Mouse (Mus musculus) B cell, adult (primary cell): Measurements from ENCODE around the gene Cnot6l. TPM values are rescaled to one million over a fixed set of nuclear protein-coding genes. Genes with fewer than 3 reads are reported as not detected.

Experiments used
- total RNA-seq: library from RNA; stranded (reverse); gene quantifications from 4 replicates; pipeline ENCODE4 v1.2.4, GENCODE M21; 2023; ENCODE audit not compliant: inconsistent age

Cnot6l gene
- total RNA-seq: 170 to 226 TPM (median 191 TPM) in 4 replicates

DNA sequence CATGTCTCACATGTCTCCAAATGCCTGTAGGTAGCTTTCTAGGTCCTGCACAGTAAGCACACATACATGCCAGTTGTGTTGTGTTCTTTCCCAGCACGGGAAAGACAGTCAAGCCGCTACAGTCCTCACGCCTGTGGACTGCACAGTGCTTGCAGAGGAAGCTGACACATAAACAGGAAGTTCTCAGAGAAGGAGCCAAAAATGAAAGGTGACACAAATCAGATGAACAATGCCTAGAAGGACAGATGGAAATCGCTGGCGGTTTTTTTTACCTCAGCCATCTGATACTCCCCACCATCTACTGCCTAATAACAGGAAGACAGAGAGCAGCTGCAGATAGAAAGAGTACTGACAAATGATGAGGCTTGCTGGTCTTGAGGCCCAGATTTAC is at the start of gene Cnot6l:
Gene Cnot6l, minus strand, starts transcription at position 151 of the 391 bp plus-strand sequence.

DNA sequence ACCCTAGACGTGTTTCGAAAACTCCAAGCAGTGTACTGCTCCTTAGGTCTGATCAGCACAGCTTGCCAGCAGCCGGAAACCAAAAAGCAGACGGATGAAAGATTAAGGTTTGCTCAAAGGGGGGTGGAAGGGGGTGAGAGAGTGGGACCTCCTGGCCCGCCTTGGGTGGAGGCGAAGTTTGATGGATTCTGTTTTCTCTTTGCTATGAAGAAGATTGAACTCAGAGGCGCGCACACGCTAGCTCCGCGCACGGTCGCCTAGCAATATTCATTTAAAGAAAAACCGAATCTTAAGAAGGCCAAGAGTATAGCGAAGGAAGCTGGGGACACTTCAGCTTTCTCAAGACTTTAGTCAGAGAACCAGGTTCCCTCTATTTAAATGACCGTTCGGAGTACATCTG is 45.5 kb upstream of the Cnot6l start, which contains the start of gene Mrpl1:
Gene Mrpl1, plus strand, starts transcription at position 35 of the 400 bp plus-strand sequence.

Other genes with a start within 250 kb of the Cnot6l start
- gene Cxcl13, start 207.2 kb downstream of the Cnot6l start, total RNA-seq: 0.45 TPM in 1 of 4 replicates, not detected in the others
- 13.8 to 16.8 TPM (median 15.4 TPM) in 4 replicates for gene Mrpl1, start 45.3 kb upstream of the Cnot6l start, total RNA-seq
- gene Fras1, start 209.8 kb upstream of the Cnot6l start, total RNA-seq: 0.96 to 2.1 TPM (median 1.1 TPM) in 4 replicates